Mouse (Mus musculus) retina, embryonic 14.5 days (tissue): Measurements from ENCODE around the gene Eml3.

Source experiments
- DNase-seq: peaks from one replicate; pipeline ENCODE4 v3.0.0-alpha.2; 2015; ENCODE audit warnings: low spot score

The Eml3 gene

GRCm38 (mm10) chr19:8988346-8989065 lies 59.2 kb downstream of the Eml3 start:
- no peak for DNase-seq

- peak; percentile 53 for DNase-seq
These were observed 59.8 kb downstream of the Eml3 start, which contains the start of gene Ahnak for GRCm38 (mm10) chr19:8989066-8989566. Gene Ahnak, plus strand, starts transcription at chr19:8989284.

- peak; percentile 44 for DNase-seq
These were observed 60.4 kb downstream of the Eml3 start for GRCm38 (mm10) chr19:8989567-8990431.

- no peak for DNase-seq
These were observed 61.2 kb downstream of the Eml3 start for GRCm38 (mm10) chr19:8990432-8991102.
